8 mouse cellular contexts compared by ENCODE assay signal in the genomic region with DNA sequence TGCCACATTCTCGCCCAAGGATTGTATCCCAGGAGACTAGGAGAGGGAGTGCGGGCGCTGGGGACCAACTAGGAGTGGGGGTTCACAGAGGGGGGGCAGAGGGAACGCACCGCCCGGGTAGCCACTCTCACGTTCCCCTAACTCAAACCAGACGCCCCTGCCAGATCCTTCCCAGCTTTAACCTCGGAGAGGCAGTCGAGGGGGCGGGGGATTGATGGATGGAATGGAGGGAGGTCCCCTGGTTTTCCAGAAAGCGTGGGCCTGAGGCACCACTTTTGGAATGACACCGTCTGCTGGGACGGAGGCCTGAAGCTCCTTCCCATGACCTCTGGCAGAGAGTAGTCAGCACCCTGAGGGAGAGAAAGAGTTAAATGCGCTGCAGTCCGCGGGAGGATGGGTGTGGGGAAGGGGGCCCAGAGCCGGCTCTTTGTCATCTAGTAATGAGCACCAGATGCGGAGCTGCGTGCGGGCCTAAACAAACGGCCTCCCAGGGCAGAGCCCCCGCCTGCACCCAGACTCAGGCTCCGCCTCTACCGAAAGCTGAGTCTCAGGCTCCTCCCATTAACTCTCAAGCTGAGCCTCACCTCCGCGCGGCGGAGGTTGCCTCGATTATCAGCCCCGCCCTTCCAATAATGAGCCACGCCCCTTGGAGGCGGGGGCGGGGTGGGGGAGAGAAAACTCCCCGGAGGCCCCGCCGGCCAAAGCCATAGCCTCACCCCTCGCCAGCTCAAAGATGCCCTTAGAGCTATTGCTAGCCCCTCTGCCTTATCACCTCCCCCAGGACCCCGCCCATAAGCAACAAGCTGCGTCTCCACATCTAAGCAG. TPM values are rescaled to one million over a fixed set of nuclear protein-coding genes. Genes with fewer than 3 reads are reported as not detected.
DNase-seq lines count a peak whose midpoint lies in the region; ATAC-seq and TF ChIP-seq lines count a peak whose summit lies in the region.

No protein-coding gene starts in this region.

- H3K36me3 ChIP-seq in intestine, embryonic 16.5 days (ENCODE audit: control insufficient read depth, insufficient read depth, low read length) = no peaks in the 10 kb centered on the region
- no peaks in the 10 kb centered on the region for H3K36me3 ChIP-seq in neural tube, embryonic 14.5 days (ENCODE audit: control insufficient read depth, insufficient read depth, low read length)

- H3K4me1 ChIP-seq in intestine, embryonic 16.5 days (ENCODE audit: control insufficient read depth, insufficient read depth, low read length) = peaks cover 58% of the 10 kb centered on the region
- H3K4me1 ChIP-seq in lung, adult 2 months (ENCODE audit: control insufficient read depth, insufficient read depth, low read length) = peaks cover 14% of the 10 kb centered on the region
- H3K4me1 ChIP-seq in neural tube, embryonic 14.5 days (ENCODE audit: control insufficient read depth, insufficient read depth, low read length) = peaks cover 28% of the 10 kb centered on the region

- 1% methylated on average over 40 of the region's 40 CpGs for WGBS in intestine, embryonic 16.5 days
- WGBS in lung, adult 2 months = 3% methylated on average over 40 of the region's 40 CpGs
- WGBS in neural tube, embryonic 14.5 days = under 1% methylated on average over 40 of the region's 40 CpGs

- peak; percentile 86 for DNase-seq in 416B (ENCODE audit: low read depth)
- peak; percentile 88 for DNase-seq in Muller cell, postnatal 12 days (ENCODE audit: inconsistent ontology term)
- peak; percentile 97 for DNase-seq in embryo, embryonic 11 days
- DNase-seq in heart, adult 11 months = peak; percentile 99
- peak; percentile 76 for DNase-seq in lung, adult 2 months
- no peak for DNase-seq in frontal cortex, adult 2 months (ENCODE audit: extremely low spot score in 1 of 2, low spot score in 1 of 2)

- peak overlapping the region; percentile 58 for H3K9ac ChIP-seq in intestine, embryonic 16.5 days (ENCODE audit: low read depth, low read length)
- peak overlapping the region; percentile 49 for H3K9ac ChIP-seq in neural tube, embryonic 14.5 days (replicated peaks; ENCODE audit: low read depth, low read length)

- peak overlapping the region; percentile 67 for H3K4me2 ChIP-seq in intestine, embryonic 16.5 days (ENCODE audit: low read depth, low read length)
- H3K4me2 ChIP-seq in neural tube, embryonic 14.5 days (ENCODE audit: low read depth, low read length) = peak overlapping the region; percentile 61

- H3K9me3 ChIP-seq in intestine, embryonic 16.5 days (ENCODE audit: control insufficient read depth, low read length) = no peaks in the 10 kb centered on the region; the same call in 1 of the 2 replicates
- H3K9me3 ChIP-seq in neural tube, embryonic 14.5 days (ENCODE audit: control insufficient read depth, low read length) = no peaks in the 10 kb centered on the region

- peak overlapping the region; percentile 63 for H3K4me3 ChIP-seq in intestine, embryonic 16.5 days (ENCODE audit: low read length)
- peak overlapping the region; percentile 58 for H3K4me3 ChIP-seq in lung, adult 2 months (replicated peaks; ENCODE audit: extremely low read depth, low read depth, low read length)
- H3K4me3 ChIP-seq in neural tube, embryonic 14.5 days (ENCODE audit: low read depth, low read length) = peak overlapping the region; percentile 36

- peaks cover 23% of the 10 kb centered on the region; the same call in 1 of the 2 replicates for H3K27me3 ChIP-seq in intestine, embryonic 16.5 days (replicated peaks; ENCODE audit: control insufficient read depth, insufficient read depth, low read length)
- H3K27me3 ChIP-seq in neural tube, embryonic 14.5 days (ENCODE audit: control insufficient read depth, insufficient read depth, low read length) = peaks cover 20% of the 10 kb centered on the region

- TF ChIP-seq CTCF in lung, adult 2 months (IDR thresholded peaks at IDR 0.05; ENCODE audit: insufficient read depth, low read length) = no peak

- H3K27ac ChIP-seq in intestine, embryonic 16.5 days (ENCODE audit: low read length) = peak overlapping the region; percentile 85
- H3K27ac ChIP-seq in neural tube, embryonic 14.5 days (ENCODE audit: low read depth, low read length) = peak overlapping the region; percentile 61

- TF ChIP-seq POLR2A in lung, adult 2 months (IDR thresholded peaks at IDR 0.05; ENCODE audit: borderline replicate concordance, extremely low read depth, low read depth, low read length) = no peak

- ATAC-seq in intestine, embryonic 16.5 days = peak; percentile 85
- peak; percentile 74 for ATAC-seq in neural tube, embryonic 14.5 days (ENCODE audit: low read depth)

RNA-seq across cellular contexts. Expression of gene Cd248, which starts 3.9 kb away (rescaled TPM):
- 42.8 and 49.6 TPM in 2 replicates for polyA plus RNA-seq in intestine, embryonic 16.5 days (2015; fragmentation: Nextera tagmentation; extraction: Ambion mirVana)
- polyA plus RNA-seq in lung, adult 2 months (2012; rRNA removed) = 20.9 and 22.6 TPM in 2 replicates
- 6.3 and 26.4 TPM in 2 replicates for polyA plus RNA-seq in neural tube, embryonic 14.5 days (2014; fragmentation: Nextera tagmentation; extraction: Ambion mirVana)
- polyA plus RNA-seq in frontal cortex, adult 2 months (2012; rRNA removed) = 5.2 and 5.7 TPM in 2 replicates

RNA-seq across cellular contexts. Expression of gene Tmem151a, which starts 13.6 kb away (rescaled TPM):
- polyA plus RNA-seq in intestine, embryonic 16.5 days (2015; fragmentation: Nextera tagmentation; extraction: Ambion mirVana) = 4.7 and 5.1 TPM in 2 replicates
- polyA plus RNA-seq in lung, adult 2 months (2012; rRNA removed) = 10.7 and 11.8 TPM in 2 replicates
- 19.8 and 23.7 TPM in 2 replicates for polyA plus RNA-seq in neural tube, embryonic 14.5 days (2014; fragmentation: Nextera tagmentation; extraction: Ambion mirVana)
- polyA plus RNA-seq in frontal cortex, adult 2 months (2012; rRNA removed) = 106 and 122 TPM in 2 replicates

RNA-seq across cellular contexts. Expression of gene Yif1a, which starts 16.6 kb away (rescaled TPM):
- 155 and 176 TPM in 2 replicates for polyA plus RNA-seq in intestine, embryonic 16.5 days (2015; fragmentation: Nextera tagmentation; extraction: Ambion mirVana)
- 154 and 165 TPM in 2 replicates for polyA plus RNA-seq in lung, adult 2 months (2012; rRNA removed)
- 62.2 and 63.5 TPM in 2 replicates for polyA plus RNA-seq in neural tube, embryonic 14.5 days (2014; fragmentation: Nextera tagmentation; extraction: Ambion mirVana)
- 44.7 and 45.1 TPM in 2 replicates for polyA plus RNA-seq in frontal cortex, adult 2 months (2012; rRNA removed)

RNA-seq across cellular contexts. Expression of gene Rin1, which starts 21.5 kb away (rescaled TPM):
- 2.5 and 2.8 TPM in 2 replicates for polyA plus RNA-seq in intestine, embryonic 16.5 days (2015; fragmentation: Nextera tagmentation; extraction: Ambion mirVana)
- polyA plus RNA-seq in lung, adult 2 months (2012; rRNA removed) = 10.2 and 10.4 TPM in 2 replicates
- polyA plus RNA-seq in neural tube, embryonic 14.5 days (2014; fragmentation: Nextera tagmentation; extraction: Ambion mirVana) = 0.62 and 0.86 TPM in 2 replicates
- polyA plus RNA-seq in frontal cortex, adult 2 months (2012; rRNA removed) = 59.9 and 70.6 TPM in 2 replicates

RNA-seq across cellular contexts. Expression of gene Cnih2, which starts 26.6 kb away (rescaled TPM):
- polyA plus RNA-seq in intestine, embryonic 16.5 days (2015; fragmentation: Nextera tagmentation; extraction: Ambion mirVana) = 8.1 and 8.3 TPM in 2 replicates
- polyA plus RNA-seq in lung, adult 2 months (2012; rRNA removed) = 1.2 and 1.3 TPM in 2 replicates
- 433 and 499 TPM in 2 replicates for polyA plus RNA-seq in neural tube, embryonic 14.5 days (2014; fragmentation: Nextera tagmentation; extraction: Ambion mirVana)
- 383 and 422 TPM in 2 replicates for polyA plus RNA-seq in frontal cortex, adult 2 months (2012; rRNA removed)

Comparison
In these comparisons a context has a peak if more than half of its experiments do, and no peak if none do; other contexts are left out.
1. DNase-seq: peak in 416B (single experiment), Muller cell, postnatal 12 days (single experiment), embryo, embryonic 11 days (single experiment), heart, adult 11 months (single experiment) and lung, adult 2 months (single experiment); none in frontal cortex, adult 2 months (0 of 2).
2. Peak in every context shown above with its lines, with median percentiles within 50 percentile points of each other: H3K4me3 ChIP-seq.